Mouse (Mus musculus): ENCODE results near the gene Krtap16-1. TPM values are rescaled to one million over a fixed set of nuclear protein-coding genes. Genes with fewer than 3 reads are reported as not detected.

Gene Krtap16-1
- polyA plus RNA-seq, 1 experiment from 2014 or later = 0.23 TPM

GRCm38 (mm10) chr11:99994384-99994661 lies 7.9 kb upstream of the Krtap16-1 start:
- 47% methylated on average over 4 of the region's 4 CpGs for WGBS
- ATAC-seq (ENCODE audit: low FRiP score) = no peak
- Histone ChIP-seq H3K4me3 (replicated peaks) (no peak overlapping the region), H3K36me3 (no peaks in the 10 kb centered on the region), H3K9me3 (replicated peaks) (no peaks in the 10 kb centered on the region), H3K4me1 (peaks cover 12% of the 10 kb centered on the region), H3K9ac (replicated peaks) (no peak overlapping the region), H3K27me3 (replicated peaks) (peaks cover 11% of the 10 kb centered on the region; the same call in 1 of the 2 replicates), H3K4me2 (no peak overlapping the region), H3K27ac (replicated peaks) (peak overlapping the region; percentile 13; the same call in 1 of the 2 replicates)

GRCm38 (mm10) chr11:99993620-99994383 lies 7.4 kb upstream of the Krtap16-1 start, which contains the start of gene Krtap17-1:
Gene Krtap17-1 (minus strand): TSS chr11:99993994.
- H3K4me2 ChIP-seq = peak within 1 kb of the TSS; percentile 48
- WGBS = 26% methylated on average over 26 of the region's 26 CpGs
- peak; percentile 53; the same call in 1 of the 2 replicates for ATAC-seq (ENCODE audit: low FRiP score)
- no peaks in the 10 kb centered on the region for H3K36me3 ChIP-seq
- H3K4me3 ChIP-seq (replicated peaks) = peak within 1 kb of the TSS; percentile 20
- H3K27ac ChIP-seq (replicated peaks) = peak within 1 kb of the TSS; percentile 13; the same call in 1 of the 2 replicates
- peaks cover 11% of the 10 kb centered on the region; the same call in 1 of the 2 replicates for H3K27me3 ChIP-seq (replicated peaks)
- no peak within 1 kb of the TSS for H3K9ac ChIP-seq (replicated peaks)
- peaks cover 12% of the 10 kb centered on the region for H3K4me1 ChIP-seq
- no peaks in the 10 kb centered on the region for H3K9me3 ChIP-seq (replicated peaks)

- ATAC-seq (ENCODE audit: low FRiP score) = no peak
- no peak overlapping the region for H3K27ac ChIP-seq (replicated peaks)
- H3K36me3 ChIP-seq = no peaks in the 10 kb centered on the region
- WGBS = 61% methylated on average over 3 of the region's 3 CpGs
- H3K4me1 ChIP-seq = peaks cover 21% of the 10 kb centered on the region
- H3K9ac ChIP-seq (replicated peaks) = no peak overlapping the region
- H3K9me3 ChIP-seq (replicated peaks) = no peaks in the 10 kb centered on the region
- no peak overlapping the region for H3K4me3 ChIP-seq (replicated peaks)
- H3K4me2 ChIP-seq = no peak overlapping the region
- peaks cover 8% of the 10 kb centered on the region; the same call in 1 of the 2 replicates for H3K27me3 ChIP-seq (replicated peaks)
These were observed 4.2 kb upstream of the Krtap16-1 start for GRCm38 (mm10) chr11:99990571-99990970.

GRCm38 (mm10) chr11:99989881-99990405 lies 3.5 kb upstream of the Krtap16-1 start:
- H3K27ac ChIP-seq (replicated peaks) = no peak overlapping the region
- no peak overlapping the region for H3K9ac ChIP-seq (replicated peaks)
- no peaks in the 10 kb centered on the region for H3K9me3 ChIP-seq (replicated peaks)
- H3K36me3 ChIP-seq = no peaks in the 10 kb centered on the region
- no peak overlapping the region for H3K4me3 ChIP-seq (replicated peaks)
- no peak overlapping the region for H3K4me2 ChIP-seq
- H3K27me3 ChIP-seq (replicated peaks) = peaks cover 8% of the 10 kb centered on the region; the same call in 1 of the 2 replicates
- peaks cover 21% of the 10 kb centered on the region for H3K4me1 ChIP-seq
- WGBS = 88% methylated on average over 6 of the region's 6 CpGs
- ATAC-seq (ENCODE audit: low FRiP score) = no peak

GRCm38 (mm10) chr11:99988530-99988929 lies 2.1 kb upstream of the Krtap16-1 start:
- Histone ChIP-seq H3K27me3 (replicated peaks) (peaks cover 8% of the 10 kb centered on the region; the same call in 1 of the 2 replicates), H3K9me3 (replicated peaks) (no peaks in the 10 kb centered on the region), H3K27ac (replicated peaks) (no peak overlapping the region), H3K36me3 (no peaks in the 10 kb centered on the region), H3K4me2 (no peak overlapping the region), H3K9ac (replicated peaks) (no peak overlapping the region), H3K4me1 (peaks cover 12% of the 10 kb centered on the region; the same call in 1 of the 2 replicates), H3K4me3 (replicated peaks) (no peak overlapping the region)
- no peak for ATAC-seq (ENCODE audit: low FRiP score)
- 97% methylated on average over 3 of the region's 3 CpGs for WGBS

- Histone ChIP-seq H3K36me3 (no peaks in the 10 kb centered on the region), H3K27me3 (replicated peaks) (no peaks in the 10 kb centered on the region), H3K9me3 (replicated peaks) (no peaks in the 10 kb centered on the region), H3K4me1 (0 out of 2 replicates have a peak, but pooled peaks cover 9% of the 10 kb centered on the region), H3K4me2 (peak overlapping the region; percentile 17; the same call in 1 of the 2 replicates), H3K9ac (replicated peaks) (no peak overlapping the region), H3K4me3 (replicated peaks) (no peak overlapping the region), H3K27ac (replicated peaks) (peak overlapping the region; percentile 79)
- peak; percentile 92 for ATAC-seq (ENCODE audit: low FRiP score)
- 65% methylated on average over 20 of the region's 20 CpGs for WGBS
These were observed 905 bp downstream of the Krtap16-1 start for GRCm38 (mm10) chr11:99985291-99986092.

GRCm38 (mm10) chr11:99983442-99983841 lies 3.0 kb downstream of the Krtap16-1 start:
- no peak overlapping the region for H3K4me3 ChIP-seq (replicated peaks)
- ATAC-seq (ENCODE audit: low FRiP score) = no peak
- 0 out of 2 replicates have a peak, but pooled peaks cover 9% of the 10 kb centered on the region for H3K4me1 ChIP-seq
- no peaks in the 10 kb centered on the region for H3K36me3 ChIP-seq
- H3K9ac ChIP-seq (replicated peaks) = no peak overlapping the region
- no peaks in the 10 kb centered on the region for H3K27me3 ChIP-seq (replicated peaks)
- no peaks in the 10 kb centered on the region for H3K9me3 ChIP-seq (replicated peaks)
- 94% methylated on average over 1 of the region's 1 CpGs for WGBS
- H3K27ac ChIP-seq (replicated peaks) = no peak overlapping the region
- H3K4me2 ChIP-seq = no peak overlapping the region

- H3K4me3 ChIP-seq (replicated peaks) = no peak overlapping the region
- 0 out of 2 replicates have a peak, but pooled peaks cover 9% of the 10 kb centered on the region for H3K4me1 ChIP-seq
- no peaks in the 10 kb centered on the region for H3K9me3 ChIP-seq (replicated peaks)
- no peak overlapping the region for H3K9ac ChIP-seq (replicated peaks)
- no peaks in the 10 kb centered on the region for H3K36me3 ChIP-seq
- WGBS = 92% methylated on average over 9 of the region's 9 CpGs
- no peak overlapping the region for H3K4me2 ChIP-seq
- ATAC-seq (ENCODE audit: low FRiP score) = no peak
- no peaks in the 10 kb centered on the region for H3K27me3 ChIP-seq (replicated peaks)
- no peak overlapping the region for H3K27ac ChIP-seq (replicated peaks)
These were observed 3.7 kb downstream of the Krtap16-1 start for GRCm38 (mm10) chr11:99982731-99983130.

- no peak for ATAC-seq (ENCODE audit: low FRiP score)
- Histone ChIP-seq H3K4me3 (replicated peaks) (no peak within 1 kb of the TSS), H3K36me3 (no peaks in the 10 kb centered on the region), H3K4me2 (no peak within 1 kb of the TSS), H3K27me3 (replicated peaks) (no peaks in the 10 kb centered on the region), H3K9ac (replicated peaks) (no peak within 1 kb of the TSS), H3K9me3 (replicated peaks) (no peaks in the 10 kb centered on the region), H3K27ac (replicated peaks) (no peak within 1 kb of the TSS), H3K4me1 (no peaks in the 10 kb centered on the region)
- WGBS = 55% methylated on average over 5 of the region's 5 CpGs
These were observed 7.4 kb downstream of the Krtap16-1 start, which contains the start of gene Krtap29-1 for GRCm38 (mm10) chr11:99978953-99979352. Gene Krtap29-1 (minus strand): TSS chr11:99979053.

- Histone ChIP-seq H3K36me3 (no peaks in the 10 kb centered on the region), H3K27ac (replicated peaks) (no peak overlapping the region), H3K9ac (replicated peaks) (no peak overlapping the region), H3K4me3 (replicated peaks) (no peak overlapping the region), H3K27me3 (replicated peaks) (no peaks in the 10 kb centered on the region), H3K9me3 (replicated peaks) (no peaks in the 10 kb centered on the region), H3K4me1 (no peaks in the 10 kb centered on the region), H3K4me2 (no peak overlapping the region)
- 62% methylated on average over 2 of the region's 2 CpGs for WGBS
- ATAC-seq (ENCODE audit: low FRiP score) = no peak
These were observed 20.4 kb downstream of the Krtap16-1 start for GRCm38 (mm10) chr11:99965961-99966360.

- Histone ChIP-seq H3K27ac (replicated peaks) (no peak overlapping the region), H3K9me3 (replicated peaks) (no peaks in the 10 kb centered on the region), H3K4me2 (no peak overlapping the region), H3K9ac (replicated peaks) (no peak overlapping the region), H3K27me3 (replicated peaks) (no peaks in the 10 kb centered on the region), H3K4me3 (replicated peaks) (no peak overlapping the region), H3K4me1 (no peaks in the 10 kb centered on the region), H3K36me3 (no peaks in the 10 kb centered on the region)
- 47% methylated on average over 6 of the region's 6 CpGs for WGBS
- no peak for ATAC-seq (ENCODE audit: low FRiP score)
These were observed 22.2 kb downstream of the Krtap16-1 start for GRCm38 (mm10) chr11:99964213-99964612.
